Mouse (Mus musculus) myocyte (in vitro differentiated cells): ENCODE data around the gene Aldh1b1. TPM values are rescaled to one million over a fixed set of nuclear protein-coding genes. Genes with fewer than 3 reads are reported as not detected.

Experiments used
- H3K27me3 ChIP-seq: one replicate; pipeline ENCODE4 v1.6.1; 2011; ENCODE audit not compliant: control insufficient read depth, insufficient read depth, insufficient read length
- H3K36me3 ChIP-seq: one replicate; pipeline ENCODE4 v1.6.1; 2011; ENCODE audit not compliant: control insufficient read depth, insufficient read depth
- H3K4me2 ChIP-seq: one replicate; pipeline ENCODE4 v1.6.1; 2011; ENCODE audit warnings: low read depth, control low read depth
- H3K4me3 ChIP-seq: one replicate; pipeline ENCODE4 v1.5.1; 2011; ENCODE audit warnings: mild to moderate bottlenecking, control low read depth, moderate library complexity
- H3K79me2 ChIP-seq: one replicate; pipeline ENCODE4 v1.6.1; 2011; ENCODE audit not compliant: control insufficient read depth, insufficient read depth
- H3ac ChIP-seq: one replicate; pipeline ENCODE4 v1.6.1; 2011; ENCODE audit not compliant: control insufficient read depth, insufficient read length
- CEBPB ChIP-seq: IDR thresholded peaks from 2 replicates; pipeline ENCODE4 v1.6.1; 2011; ENCODE audit warnings: mild to moderate bottlenecking, moderate library complexity; ENCODE audit not compliant: poor library complexity, insufficient read depth, severe bottlenecking
- E2F4 ChIP-seq: IDR thresholded peaks from one replicate; pipeline ENCODE4 v1.6.1; 2011; ENCODE audit warnings: mild to moderate bottlenecking, control low read depth, moderate library complexity; ENCODE audit not compliant: insufficient read depth
- MAX ChIP-seq: IDR thresholded peaks from one replicate; pipeline ENCODE4 v1.6.1; 2011; ENCODE audit warnings: low read depth, mild to moderate bottlenecking, control low read depth
- MYOD1 ChIP-seq, 3 experiments: IDR thresholded peaks; one replicate each; pipeline ENCODE4 v1.6.1; 2011; ENCODE audit warnings: control low read depth in 2 of 3, low read depth in 2 of 3, mild to moderate bottlenecking in 2 of 3, moderate library complexity in 1 of 3; ENCODE audit not compliant: insufficient read length in 2 of 3, control insufficient read depth in 1 of 3
- MYOG ChIP-seq, 3 experiments: IDR thresholded peaks; one replicate each; pipeline ENCODE4 v1.6.1; 2011; ENCODE audit warnings: control low read depth in 2 of 3, low read depth in 2 of 3, mild to moderate bottlenecking in 2 of 3; ENCODE audit not compliant: insufficient read length in 2 of 3, control insufficient read depth in 1 of 3, insufficient read depth in 1 of 3
- POLR2A ChIP-seq: IDR thresholded peaks from one replicate; pipeline ENCODE4 v1.6.1; 2011; ENCODE audit warnings: low read depth, mild to moderate bottlenecking, control low read depth, moderate library complexity; ENCODE audit not compliant: insufficient read length
- POLR2AphosphoS2 ChIP-seq: IDR thresholded peaks from one replicate; pipeline ENCODE4 v1.6.1; 2011; ENCODE audit warnings: low read depth, control low read depth; ENCODE audit not compliant: insufficient read length
- REST ChIP-seq: IDR thresholded peaks from one replicate; pipeline ENCODE4 v1.6.1; 2011; ENCODE audit warnings: mild to moderate bottlenecking, control low read depth, moderate library complexity; ENCODE audit not compliant: insufficient read depth, insufficient read length
- SRF ChIP-seq: IDR thresholded peaks from one replicate; pipeline ENCODE4 v1.6.1; 2011; ENCODE audit warnings: low read depth; ENCODE audit not compliant: control insufficient read depth, insufficient read length
- TCF12 ChIP-seq: IDR thresholded peaks from one replicate; pipeline ENCODE4 v1.6.1; 2011; ENCODE audit warnings: mild to moderate bottlenecking, control low read depth; ENCODE audit not compliant: poor library complexity, insufficient read depth, severe bottlenecking
- TCF3 ChIP-seq: IDR thresholded peaks from one replicate; pipeline ENCODE4 v1.6.1; 2011; ENCODE audit warnings: low read depth, control low read depth; ENCODE audit not compliant: insufficient read length
- USF1 ChIP-seq: IDR thresholded peaks from one replicate; pipeline ENCODE4 v1.6.1; 2011; ENCODE audit warnings: low read depth, mild to moderate bottlenecking, control low read depth, moderate library complexity
- polyA plus RNA-seq: library from polyadenylated mRNA; unstranded; fragments of >200 nt; fragmentation: generic; extraction: Trizol; gene quantifications from one replicate; pipeline ENCODE4 v1.2.1, GENCODE M21; 2012; ENCODE audit warnings: missing spikeins

Gene Aldh1b1
- polyA plus RNA-seq, 1 experiment: 0.49 TPM

- H3K4me3 ChIP-seq: no peak overlapping the region
- H3K79me2 ChIP-seq: no peaks in the 10 kb centered on the region
- H3K4me2 ChIP-seq: no peak overlapping the region
- H3K36me3 ChIP-seq: no peaks in the 10 kb centered on the region
- H3ac ChIP-seq: no peak overlapping the region
- peaks cover 58% of the 10 kb centered on the region for H3K27me3 ChIP-seq
- TF ChIP-seq MYOD1 (IDR thresholded peaks at IDR 0.05; ENCODE audit: control insufficient read depth in 1 of 3, insufficient read length in 2 of 3, low read depth in 2 of 3): no peak
- TF ChIP-seq CEBPB: no peak
- TF ChIP-seq E2F4: no peak
- no peak for TF ChIP-seq MYOG (IDR thresholded peaks at IDR 0.05; ENCODE audit: control insufficient read depth in 1 of 3, insufficient read depth in 1 of 3, insufficient read length in 2 of 3, low read depth in 2 of 3)
- no peak for TF ChIP-seq USF1
- TF ChIP-seq REST: no peak
- TF ChIP-seq TCF12: no peak
- no peak for TF ChIP-seq TCF3
- no peak for TF ChIP-seq MAX
- no peak for TF ChIP-seq POLR2AphosphoS2
- no peak for TF ChIP-seq POLR2A
- TF ChIP-seq SRF: no peak
Observed at GRCm38 (mm10) chr4:45808034-45808433, 9.2 kb downstream of the Aldh1b1 start.

DNA sequence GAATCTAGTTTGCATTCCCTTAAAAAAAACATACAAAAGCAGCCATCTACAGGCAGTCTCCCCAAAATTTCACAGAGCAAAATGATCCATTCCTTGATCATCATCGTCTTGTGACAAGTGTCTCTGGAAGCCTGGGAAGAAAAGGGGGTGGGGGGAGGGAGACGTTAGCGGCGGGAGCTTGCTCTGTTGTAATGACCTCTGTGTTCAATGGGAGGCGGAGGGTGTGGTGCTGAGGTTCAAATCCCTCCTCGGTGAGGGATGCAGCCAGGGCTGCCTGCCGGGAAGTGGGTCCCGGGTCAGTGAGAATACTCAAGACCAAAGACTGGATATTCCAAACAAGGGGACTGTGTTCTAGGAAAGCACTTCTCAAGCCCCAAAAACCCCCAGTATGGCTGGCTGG lies 12.4 kb downstream of the Aldh1b1 start:
- Histone ChIP-seq H3K4me3 (no peak overlapping the region), H3ac (no peak overlapping the region), H3K4me2 (no peak overlapping the region), H3K36me3 (no peaks in the 10 kb centered on the region), H3K27me3 (peaks cover 38% of the 10 kb centered on the region), H3K79me2 (no peaks in the 10 kb centered on the region)
- TF ChIP-seq SRF (no peak), E2F4 (no peak), TCF12 (no peak), REST (no peak), USF1 (no peak), MAX (no peak)

GRCm38 (mm10) chr4:45815542-45815941 lies 16.7 kb downstream of the Aldh1b1 start:
- H3K27me3 ChIP-seq: peaks cover 32% of the 10 kb centered on the region
- H3K79me2 ChIP-seq: no peaks in the 10 kb centered on the region
- H3ac ChIP-seq: no peak overlapping the region
- H3K4me3 ChIP-seq: no peak overlapping the region
- TF ChIP-seq MYOG (IDR thresholded peaks at IDR 0.05; ENCODE audit: control insufficient read depth in 1 of 3, insufficient read depth in 1 of 3, insufficient read length in 2 of 3, low read depth in 2 of 3) (no peak), MAX (no peak), REST (no peak), MYOD1 (IDR thresholded peaks at IDR 0.05; ENCODE audit: control insufficient read depth in 1 of 3, insufficient read length in 2 of 3, low read depth in 2 of 3) (no peak), POLR2A (no peak), USF1 (no peak), E2F4 (no peak), POLR2AphosphoS2 (no peak), SRF (no peak), CEBPB (no peak), TCF12 (no peak), TCF3 (no peak)
- no peaks in the 10 kb centered on the region for H3K36me3 ChIP-seq
- no peak overlapping the region for H3K4me2 ChIP-seq

GRCm38 (mm10) chr4:45818814-45819207 lies 20.0 kb downstream of the Aldh1b1 start:
- H3K79me2 ChIP-seq: no peaks in the 10 kb centered on the region
- H3K4me3 ChIP-seq: no peak overlapping the region
- H3K4me2 ChIP-seq: no peak overlapping the region
- TF ChIP-seq CEBPB (no peak), TCF12 (no peak), E2F4 (no peak), USF1 (no peak), TCF3 (no peak), POLR2AphosphoS2 (no peak), SRF (no peak), MYOG (IDR thresholded peaks at IDR 0.05; ENCODE audit: control insufficient read depth in 1 of 3, insufficient read depth in 1 of 3, insufficient read length in 2 of 3, low read depth in 2 of 3) (no peak)
- H3ac ChIP-seq: no peak overlapping the region
- H3K27me3 ChIP-seq: peaks cover 44% of the 10 kb centered on the region
- H3K36me3 ChIP-seq: no peaks in the 10 kb centered on the region

DNA sequence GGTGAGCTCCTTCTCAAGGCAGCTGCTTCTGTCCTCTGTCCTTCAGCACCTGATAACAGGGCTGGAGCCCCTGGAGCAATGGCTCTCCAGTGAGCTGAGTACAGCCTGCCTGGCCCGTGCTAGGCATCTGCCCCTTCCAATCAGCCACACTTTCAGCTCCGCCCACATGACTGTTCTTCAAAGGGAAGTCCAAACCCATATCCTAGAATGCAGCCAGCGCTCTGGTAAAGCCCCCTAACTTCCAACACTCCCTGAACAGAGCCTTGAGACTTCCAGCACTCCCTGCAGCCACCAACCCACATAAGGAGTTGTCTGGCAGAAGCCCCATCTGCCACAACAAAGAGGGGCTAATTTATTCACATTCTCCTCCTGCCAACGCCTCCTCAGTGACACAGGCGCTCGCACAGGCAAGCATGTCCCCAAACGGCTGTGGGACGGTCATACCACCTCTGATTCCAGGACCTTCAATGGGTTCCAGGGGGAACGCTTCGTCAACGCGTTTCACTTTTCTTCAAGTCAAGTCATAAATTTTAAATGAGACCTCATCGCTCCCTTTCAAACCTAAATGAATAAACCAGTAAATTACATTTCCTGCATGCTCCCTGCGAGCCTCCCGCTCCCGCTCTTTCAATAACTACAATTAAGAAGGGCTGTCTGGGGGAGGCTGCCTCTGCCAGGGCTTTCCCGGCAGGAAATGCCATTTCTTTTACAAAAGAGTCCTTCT lies 20.5 kb downstream of the Aldh1b1 start:
- H3K4me3 ChIP-seq: no peak overlapping the region
- H3K36me3 ChIP-seq: no peaks in the 10 kb centered on the region
- TF ChIP-seq MYOD1 (IDR thresholded peaks at IDR 0.05; ENCODE audit: control insufficient read depth in 1 of 3, insufficient read length in 2 of 3, low read depth in 2 of 3) (no peak), TCF12 (no peak), MYOG (IDR thresholded peaks at IDR 0.05; ENCODE audit: control insufficient read depth in 1 of 3, insufficient read depth in 1 of 3, insufficient read length in 2 of 3, low read depth in 2 of 3) (no peak), POLR2A (no peak), CEBPB (no peak), REST (no peak), POLR2AphosphoS2 (no peak), SRF (no peak), E2F4 (no peak)

More for the DNA sequence above, 20.5 kb downstream of the Aldh1b1 start:
- Histone ChIP-seq H3K79me2 (no peaks in the 10 kb centered on the region), H3K27me3 (peaks cover 50% of the 10 kb centered on the region), H3ac (no peak overlapping the region), H3K4me2 (no peak overlapping the region)
